Mouse (Mus musculus) yolk sac, embryonic 10.5 days (tissue): ENCODE measurements around the gene Ttc26.

ENCODE experiments used
- DNase-seq: peaks from one replicate; pipeline ENCODE4 v3.0.0-alpha.2; 2017; ENCODE audit warnings: low spot score

Gene Ttc26

DNA sequence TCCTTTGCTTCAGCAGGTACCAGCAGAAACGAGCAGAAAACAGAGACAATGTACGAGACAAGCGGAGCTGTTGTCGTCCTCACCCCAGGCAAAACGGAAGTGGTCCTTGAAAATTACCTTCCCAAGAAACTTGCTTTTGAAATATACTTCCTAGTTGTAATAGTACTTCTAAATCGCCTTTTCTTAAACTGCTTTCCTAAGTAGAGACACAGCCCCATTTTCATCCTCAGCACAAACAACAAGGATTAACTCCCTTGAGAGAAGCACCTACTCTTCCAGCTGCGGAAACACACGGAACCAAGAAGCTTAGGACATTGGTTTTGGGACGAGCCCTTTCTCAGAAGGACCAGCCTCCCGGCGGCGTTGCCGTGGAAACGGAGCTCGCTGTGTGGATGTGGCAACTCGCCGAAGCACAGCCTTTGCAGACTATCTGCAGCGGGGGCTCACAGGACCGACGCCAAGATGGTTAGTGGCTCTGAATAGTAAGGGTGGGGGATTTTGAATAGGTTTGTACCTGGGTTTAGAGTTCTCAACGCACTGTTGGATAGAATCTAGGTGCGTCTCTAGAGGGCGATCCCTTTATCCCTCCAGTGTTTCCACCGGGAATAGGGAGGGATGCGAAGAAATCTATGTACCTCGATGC is at the start of gene Ttc26:
Ttc26 (plus strand) TSS at position 341 of the 643 bp plus-strand sequence.
- DNase-seq, result peak; percentile 86

DNA sequence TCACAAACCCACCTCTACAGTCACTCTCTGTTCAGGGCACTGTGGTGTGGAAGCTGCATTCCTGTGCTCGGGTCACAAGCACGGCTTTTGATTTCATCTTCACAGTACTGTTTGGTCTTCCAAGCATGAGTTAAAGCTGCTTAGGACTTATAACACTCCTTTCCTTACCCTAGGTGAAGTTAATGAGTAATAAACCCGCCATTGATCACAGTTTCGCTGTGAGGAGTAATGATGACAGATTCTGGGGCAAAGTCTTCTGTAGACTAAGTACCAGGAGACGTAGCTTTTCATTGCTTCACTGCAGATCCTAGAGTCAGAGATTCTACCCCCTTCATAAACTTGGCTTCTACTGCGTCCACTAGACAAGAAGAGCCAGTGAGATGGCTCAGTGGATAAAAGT is 46.0 kb upstream of the Ttc26 start:
- DNase-seq, result peak; percentile 56

DNA sequence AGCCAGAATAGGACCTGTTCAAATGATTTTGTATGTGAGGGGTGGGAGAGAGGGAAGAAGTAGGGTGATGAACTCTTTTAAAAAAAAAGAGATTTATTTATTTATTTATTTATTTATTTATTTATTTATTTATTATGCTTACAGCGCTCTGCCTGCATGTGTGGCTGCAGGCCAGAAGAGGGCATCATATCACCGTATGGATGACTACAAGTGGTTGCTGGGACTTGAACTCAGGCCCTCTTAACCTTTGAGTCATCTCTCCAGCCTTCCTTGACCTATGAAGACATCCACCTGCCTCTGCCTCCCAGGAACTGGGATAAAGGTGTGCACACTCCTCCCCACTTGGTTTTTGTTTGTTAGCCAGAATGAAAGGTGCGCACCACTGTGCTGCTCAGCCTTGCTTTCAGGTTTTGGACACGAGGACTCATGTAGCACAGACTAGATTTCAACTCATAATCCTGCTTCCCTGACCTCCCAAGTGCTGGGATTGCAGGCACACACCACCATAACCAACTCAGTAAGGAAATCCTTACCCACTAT is 44.0 kb upstream of the Ttc26 start:
- DNase-seq, result no peak

DNA sequence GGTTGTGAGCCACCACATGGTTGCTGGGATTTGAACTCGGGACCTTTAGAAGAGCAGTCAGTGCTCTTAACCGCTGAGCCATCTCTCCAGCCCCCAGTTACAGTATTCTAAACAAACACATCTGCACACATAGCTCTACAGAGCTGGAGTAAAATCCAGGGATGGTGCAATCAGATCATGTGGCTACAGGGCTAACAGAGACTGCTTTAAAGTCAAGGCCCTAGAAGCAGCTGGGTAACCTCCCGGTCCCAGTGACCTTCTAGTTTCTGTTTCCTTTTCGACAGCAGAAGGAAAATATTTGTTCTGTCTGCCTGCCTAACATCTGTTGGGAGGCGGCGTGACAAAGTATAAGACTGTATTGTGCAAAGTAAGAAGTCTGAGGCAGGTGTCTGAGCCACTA is 43.3 kb upstream of the Ttc26 start:
- peak; percentile 80 for DNase-seq

DNA sequence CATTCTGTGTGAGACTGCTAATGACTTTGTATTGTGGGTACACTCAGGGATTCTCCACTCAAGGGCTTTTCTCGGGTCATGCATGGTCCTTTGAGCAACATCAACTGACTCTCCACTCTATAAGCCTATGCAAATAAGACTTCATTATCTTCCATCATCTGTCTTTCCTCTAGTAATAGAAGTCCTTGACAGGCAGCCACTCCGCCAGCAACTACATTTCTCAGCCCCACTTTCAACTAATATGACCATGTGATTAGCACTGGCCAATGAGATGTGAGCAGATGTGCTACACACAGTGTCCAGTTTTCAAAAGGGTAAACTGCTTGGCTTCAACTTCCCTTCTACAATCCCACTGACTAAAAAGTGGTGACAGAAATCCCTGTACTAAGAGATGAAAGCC is 42.2 kb upstream of the Ttc26 start:
- no peak for DNase-seq

DNA sequence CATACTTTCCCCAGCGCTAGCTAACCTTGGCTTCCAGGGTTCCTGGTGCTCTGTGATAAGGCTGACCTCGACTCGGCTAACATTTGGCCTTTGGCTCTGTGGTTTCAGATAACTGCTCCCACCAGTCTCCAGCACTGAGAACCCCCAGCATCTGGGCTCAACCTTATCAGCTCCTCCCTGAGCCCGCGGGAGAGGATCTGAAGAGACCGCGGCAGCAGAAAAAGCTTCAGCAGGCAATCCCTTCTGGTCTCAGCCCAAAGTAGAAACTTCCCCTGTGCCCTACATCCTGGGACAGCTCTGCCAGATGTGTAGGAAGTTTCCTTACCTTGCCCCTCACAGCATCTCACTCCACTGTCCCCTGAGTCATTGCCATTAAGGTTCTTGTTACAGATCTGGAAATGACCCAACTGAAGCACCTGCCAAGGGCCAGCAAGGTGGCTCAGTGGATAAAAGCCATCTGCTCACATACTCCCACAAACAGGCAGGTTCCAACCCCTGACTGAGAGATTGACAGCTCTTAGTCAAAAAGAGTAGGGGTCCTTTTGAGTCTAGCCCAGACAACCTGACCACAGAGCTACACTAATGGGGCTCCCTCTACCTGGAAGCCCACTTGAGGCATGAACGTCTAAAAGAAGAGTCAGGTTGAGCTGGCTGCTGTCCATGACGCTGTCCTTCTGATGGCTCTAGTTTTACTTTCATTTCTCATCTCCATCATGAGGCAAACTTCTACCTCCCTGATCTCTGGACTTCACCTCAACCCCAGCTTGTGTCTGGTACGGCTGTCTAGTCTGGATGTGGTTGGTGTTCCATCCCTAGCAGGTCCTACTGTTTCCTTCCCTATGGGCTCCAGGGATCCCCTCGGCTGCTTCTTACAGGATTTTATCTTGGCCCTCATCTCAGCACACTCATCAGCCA is 39.3 kb upstream of the Ttc26 start:
- DNase-seq, result peak; percentile 82

DNA sequence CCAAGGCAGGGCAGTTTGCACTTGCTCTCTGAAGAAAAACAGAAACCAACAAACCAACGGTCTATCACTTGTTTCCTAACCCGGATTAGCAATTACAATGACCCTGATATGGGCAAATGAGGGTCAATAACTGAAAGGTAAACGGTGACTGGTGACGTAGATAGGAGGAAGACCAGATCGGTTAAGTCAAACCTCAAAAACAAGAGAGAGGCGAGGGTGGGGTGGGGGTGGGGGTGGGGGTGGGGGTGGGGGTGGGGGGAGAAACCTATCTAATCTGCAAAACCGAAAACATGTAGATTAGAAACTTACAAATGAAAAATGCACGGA is 38.6 kb upstream of the Ttc26 start:
- DNase-seq, result no peak

DNA sequence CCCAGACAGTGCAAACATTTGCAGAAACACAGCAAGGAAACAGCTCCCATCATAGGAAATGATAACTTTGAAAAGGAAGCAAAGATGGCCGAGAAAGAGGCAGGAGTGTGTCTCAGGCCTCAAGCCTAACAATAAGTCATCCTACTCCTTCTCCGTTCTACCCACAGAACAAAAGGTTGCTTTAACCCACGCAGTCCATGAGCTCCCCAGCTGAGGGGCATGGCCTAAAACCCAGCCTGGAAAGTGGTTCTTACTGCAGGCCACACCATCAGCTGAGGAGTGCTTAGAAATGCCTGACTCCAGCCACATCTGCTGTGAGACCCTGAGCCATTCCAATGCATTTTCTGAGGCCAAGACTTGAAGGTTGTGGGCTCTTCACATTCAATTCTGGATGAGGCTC is 37.7 kb upstream of the Ttc26 start:
- DNase-seq, result no peak

DNA sequence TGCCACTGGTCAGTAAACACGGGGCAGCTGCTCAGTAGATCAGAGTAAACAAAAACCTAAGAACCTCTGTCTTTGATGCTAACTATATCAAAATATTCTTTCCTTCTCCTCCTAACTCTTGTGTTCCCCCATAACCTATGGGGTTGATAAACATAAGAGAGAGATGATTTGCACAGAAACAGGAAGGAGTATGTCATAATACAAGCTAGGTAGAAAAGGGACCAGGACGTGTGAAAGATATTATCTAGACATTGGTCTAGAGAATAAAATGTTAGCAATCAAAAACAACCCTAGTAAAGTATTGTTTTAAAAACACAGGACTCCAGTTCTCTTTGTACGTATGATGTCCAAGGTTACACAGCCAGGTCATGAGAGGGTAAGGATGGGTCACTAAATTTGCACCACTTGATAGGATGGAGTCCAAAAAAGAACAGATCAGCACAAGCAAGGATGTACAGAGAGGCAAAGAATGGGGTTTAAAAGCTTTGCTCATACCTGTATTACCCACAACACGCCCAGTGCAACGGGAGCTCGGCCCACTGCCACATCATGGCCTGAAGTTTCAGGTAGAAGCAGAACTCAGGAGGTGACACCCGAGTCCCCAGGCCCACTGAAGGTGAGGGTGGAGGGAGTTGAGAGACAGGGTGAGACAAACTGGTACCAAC is 37.1 kb upstream of the Ttc26 start:
- DNase-seq, result no peak

DNA sequence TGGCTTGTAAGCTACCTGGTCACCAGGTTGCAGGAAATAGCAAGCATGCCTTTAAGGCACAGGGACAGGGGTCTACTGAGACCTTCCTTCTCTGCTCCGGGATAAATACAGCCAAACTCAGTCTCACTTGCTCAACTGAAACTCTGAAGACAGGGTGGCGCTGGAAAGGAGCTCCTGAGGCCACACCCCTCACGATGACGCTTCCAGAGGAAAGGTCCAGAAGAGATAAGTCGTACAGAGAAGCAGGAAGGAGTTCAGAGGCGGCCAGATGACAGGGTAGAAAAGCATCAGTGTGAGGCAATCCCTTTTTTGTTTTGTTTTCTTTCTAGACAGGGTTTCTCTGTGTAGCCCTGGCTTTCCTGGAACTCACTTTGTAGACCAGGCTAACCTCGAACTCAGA is 35.5 kb upstream of the Ttc26 start:
- DNase-seq, result peak; percentile 73

DNA sequence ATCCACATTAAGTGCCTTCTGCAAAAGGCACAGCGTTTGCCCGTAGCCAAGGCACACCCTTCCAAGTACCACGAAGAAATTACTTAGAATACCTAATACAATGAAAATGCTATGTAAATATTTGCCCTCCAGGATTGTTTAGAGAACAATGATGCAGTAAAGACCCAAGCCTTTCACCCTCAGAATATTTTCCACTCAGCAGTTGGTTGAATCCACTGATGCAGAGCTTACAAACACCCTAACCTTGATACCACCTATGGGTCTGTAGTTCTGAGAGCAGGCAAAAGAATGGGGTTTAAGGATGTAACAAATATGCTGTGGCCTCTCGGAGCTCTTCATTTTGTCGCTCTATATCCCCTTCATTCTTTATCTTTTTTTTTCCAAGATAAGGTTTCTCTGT is 33.4 kb upstream of the Ttc26 start:
- DNase-seq, result no peak

DNA sequence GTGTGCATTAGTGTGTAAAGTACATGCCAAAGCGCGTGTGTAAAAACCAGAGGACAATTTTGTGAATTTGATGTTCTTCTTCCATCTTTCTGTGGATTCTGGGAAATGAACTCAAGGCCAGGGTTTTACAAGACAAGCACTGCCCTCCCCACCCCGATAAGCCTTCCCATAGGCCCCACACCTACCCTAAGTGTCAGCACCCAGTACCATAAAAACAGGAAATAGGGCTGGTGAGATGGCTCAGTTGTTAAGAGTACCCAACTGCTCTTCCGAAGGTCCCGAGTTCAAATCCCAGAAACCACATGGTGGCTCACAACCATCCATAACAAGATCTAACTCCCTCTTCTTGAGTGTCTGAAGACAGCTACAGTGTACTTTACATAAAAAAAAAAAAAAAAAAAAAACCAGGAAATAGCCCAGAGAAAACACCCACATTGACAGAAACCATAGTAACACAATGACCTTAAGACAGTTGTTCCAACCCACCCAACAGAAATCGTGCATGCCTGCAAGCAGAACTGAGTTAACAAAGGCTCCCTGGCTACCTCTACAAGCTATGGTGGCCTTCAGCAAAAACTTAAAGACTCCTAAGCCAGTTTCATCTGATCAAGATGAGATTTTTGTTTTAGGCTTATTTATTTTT is 32.3 kb upstream of the Ttc26 start:
- DNase-seq, result no peak

DNA sequence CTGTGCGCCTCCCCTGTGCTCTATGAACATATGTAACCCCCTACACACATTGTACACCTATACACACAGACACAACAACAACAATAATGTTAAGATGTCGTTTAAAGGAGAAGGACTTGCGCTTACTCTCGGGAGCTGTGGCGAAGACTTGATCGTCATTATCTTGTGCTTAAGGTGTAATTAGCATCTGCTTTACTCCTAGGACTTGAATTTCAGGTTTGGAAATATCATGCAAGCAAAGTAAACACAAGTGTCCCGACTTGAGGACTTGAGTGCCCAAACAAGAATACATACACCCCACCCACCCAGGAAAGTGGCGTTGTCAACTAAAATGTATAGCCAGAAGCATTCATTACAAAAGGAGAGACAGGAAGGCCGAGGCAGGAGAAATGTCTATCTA is 31.5 kb upstream of the Ttc26 start:
- no peak for DNase-seq

DNA sequence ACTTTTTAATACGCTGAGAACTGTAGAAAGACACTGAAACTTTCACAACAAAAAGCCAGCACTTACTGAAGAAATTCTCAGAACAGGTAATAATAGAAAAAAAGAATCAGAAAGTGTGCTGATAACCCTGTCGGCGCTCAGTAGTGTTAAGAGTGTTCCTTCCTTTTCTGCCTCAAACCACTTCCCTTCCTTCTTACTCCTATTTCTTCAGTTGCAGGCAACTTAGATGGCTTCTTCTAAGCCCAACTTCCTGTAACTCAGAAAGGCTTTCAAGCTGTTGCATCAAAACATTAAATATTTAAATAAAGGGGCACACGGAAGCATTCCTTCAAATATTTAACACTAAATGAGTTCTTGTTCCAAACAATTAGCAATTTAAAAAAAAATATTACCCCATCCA is 29.3 kb upstream of the Ttc26 start:
- DNase-seq, result no peak

DNA sequence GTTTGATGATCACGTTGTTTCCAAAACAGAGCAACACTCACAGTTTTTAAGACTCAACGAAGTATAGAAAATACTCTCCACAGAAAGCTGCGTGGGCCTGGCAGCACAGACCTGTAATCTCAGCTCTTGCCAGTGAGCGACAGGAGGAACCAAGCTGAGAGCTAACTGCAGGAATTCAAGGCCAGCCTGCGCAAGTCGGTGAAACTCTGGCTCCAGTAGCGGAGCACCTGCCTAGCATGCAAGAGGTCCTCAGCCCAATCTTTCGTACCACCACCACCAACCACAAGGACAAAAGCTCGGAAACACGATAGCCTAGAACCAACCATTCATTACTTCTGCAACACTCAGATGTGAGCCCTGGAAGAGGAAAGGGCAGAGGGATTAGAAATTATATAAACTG is 28.8 kb upstream of the Ttc26 start:
- peak; percentile 28 for DNase-seq

DNA sequence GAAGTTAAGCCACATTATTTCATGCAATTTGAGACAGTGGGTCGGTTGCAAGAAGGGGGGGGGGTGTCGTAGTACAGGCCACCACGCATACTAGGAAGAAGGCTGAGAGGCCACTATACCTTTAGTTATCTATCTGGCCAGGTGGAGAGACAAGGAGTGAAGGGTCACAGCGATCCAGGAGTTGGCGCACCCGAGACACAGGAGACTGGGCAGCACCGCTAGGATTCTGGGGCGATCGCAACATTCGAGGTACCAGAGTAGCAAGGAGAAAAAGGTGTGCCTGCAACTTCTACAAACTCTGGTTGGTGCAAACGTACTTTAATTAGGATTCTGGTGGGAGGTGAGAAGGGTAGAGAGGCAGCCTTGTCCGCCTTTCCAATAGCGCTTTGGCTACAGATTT is 28.1 kb upstream of the Ttc26 start:
- no peak for DNase-seq

DNA sequence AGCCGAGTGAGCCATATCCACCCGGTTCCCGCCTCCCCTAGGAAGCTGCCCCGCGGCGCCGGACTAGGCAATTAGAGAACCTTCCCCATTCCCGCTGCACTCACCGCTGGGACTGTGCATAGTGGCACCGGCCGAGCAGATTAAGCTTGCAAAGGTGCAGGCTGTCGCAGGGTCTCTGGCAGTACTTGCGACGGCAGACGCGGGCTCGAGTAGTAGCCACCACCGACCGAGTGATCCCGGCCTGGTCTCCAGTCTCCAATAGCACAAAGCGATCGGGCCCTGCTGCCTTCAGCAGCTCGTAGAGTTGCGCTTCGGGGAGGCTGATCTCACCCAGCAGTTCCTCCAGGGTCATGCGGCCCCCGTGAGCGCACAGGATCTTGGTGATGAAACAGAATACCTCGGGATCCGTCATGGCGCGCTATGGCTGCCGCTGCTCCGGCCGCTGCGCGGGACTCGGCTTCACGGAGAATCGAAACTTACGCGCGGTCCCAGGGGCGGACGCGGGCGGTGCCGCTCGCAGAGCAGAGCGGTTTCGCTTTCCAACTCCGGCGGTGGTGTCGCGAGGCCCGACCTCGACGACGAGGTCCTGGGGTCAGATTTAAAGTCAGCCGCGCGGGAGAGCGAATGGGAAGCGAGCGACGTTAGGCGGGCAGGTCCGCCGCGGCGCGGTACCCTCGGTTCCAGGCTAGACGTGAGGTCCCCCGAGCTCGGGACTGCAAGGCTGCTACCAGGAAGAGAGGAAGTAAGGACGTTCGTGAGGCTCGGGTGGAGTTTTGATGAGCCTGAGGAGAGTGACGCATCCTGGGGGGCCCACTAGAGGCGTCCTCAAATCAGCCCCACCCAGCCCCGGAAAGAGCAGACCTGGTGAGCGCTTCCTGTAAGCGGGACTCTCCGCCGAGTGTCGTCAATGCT is 27.2 kb upstream of the Ttc26 start, which contains the start of gene Zc3hav1:
Zc3hav1 (minus strand) TSS at position 793 of the 912 bp plus-strand sequence.
- peak; percentile 84 for DNase-seq

DNA sequence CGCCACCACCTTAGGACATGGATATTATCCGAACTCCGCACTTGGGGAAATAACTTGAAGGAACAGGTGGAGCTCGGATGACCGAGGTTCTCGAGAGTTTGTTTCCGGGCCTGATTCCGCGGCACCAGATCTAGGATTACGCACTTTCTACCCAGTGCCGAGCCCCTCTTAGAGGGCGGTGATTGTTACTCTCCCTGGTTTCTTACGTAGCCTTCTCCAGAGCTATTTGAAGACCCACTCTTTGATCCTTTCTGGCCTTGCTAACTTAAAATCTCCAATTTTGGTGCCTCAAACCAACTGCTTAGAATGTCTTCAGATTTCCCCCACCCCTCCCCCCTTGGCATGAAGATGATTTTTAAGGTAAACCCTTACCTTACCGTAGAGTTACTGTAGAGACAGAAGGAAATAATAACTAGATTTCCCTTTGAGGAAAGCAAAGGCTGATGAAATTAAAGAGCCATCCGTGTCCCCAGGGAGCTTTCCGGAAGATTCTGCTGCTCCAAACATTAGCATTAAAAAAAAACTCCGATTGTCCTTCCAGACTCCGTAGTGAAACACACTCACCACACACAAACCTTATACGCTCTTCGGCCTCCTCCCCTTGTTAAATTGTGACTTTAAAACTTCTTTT is 26.4 kb upstream of the Ttc26 start:
- no peak for DNase-seq

DNA sequence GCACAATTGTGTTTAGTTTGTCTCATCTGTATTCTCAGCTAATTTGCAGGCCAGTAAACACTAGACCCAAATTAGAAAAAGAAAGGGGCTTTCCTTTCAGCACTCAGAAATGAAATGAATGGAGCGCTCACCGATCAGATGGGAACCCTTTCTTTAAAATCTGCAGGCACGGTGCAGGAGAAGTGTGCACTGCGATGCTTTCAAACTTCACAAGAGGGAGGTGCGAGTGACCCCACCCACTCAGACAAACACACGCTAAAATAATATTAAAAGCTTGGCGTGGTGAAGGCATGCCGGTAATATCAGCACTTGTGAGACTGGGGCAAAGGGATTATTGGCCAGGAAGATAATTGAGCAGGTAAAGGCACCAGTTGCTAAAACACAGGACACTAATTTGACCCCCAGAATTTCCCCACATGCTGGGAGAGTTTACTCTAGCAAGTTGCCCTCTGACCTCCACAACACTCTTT is 25.9 kb upstream of the Ttc26 start:
- DNase-seq, result no peak

DNA sequence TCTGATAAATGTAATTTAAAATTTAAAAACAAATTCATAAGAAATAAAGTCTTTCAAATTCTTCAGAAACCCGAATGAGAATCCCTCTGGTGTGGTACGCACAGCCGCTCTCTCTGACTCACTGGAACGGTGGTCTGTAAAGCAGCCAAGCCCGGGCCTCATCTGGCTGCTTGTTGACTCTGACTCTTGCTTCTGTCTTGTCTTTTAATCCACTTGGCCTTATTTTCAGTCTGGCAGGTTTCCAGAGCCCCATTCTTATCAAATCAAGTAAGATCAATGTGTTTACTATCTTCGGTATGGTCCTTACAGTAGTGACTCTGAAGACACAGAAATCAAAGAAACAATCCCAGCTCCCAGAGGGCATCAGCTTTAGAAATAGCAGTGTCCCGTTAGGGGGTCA is 25.4 kb upstream of the Ttc26 start:
- DNase-seq, result peak; percentile 44
